Mouse (Mus musculus): ENCODE measurements at regions not wholly inside any gene's neighbourhood (a gene's known extent, or its start where the extent isn't known, plus 50 kb on each side); places are given as distances from the start of the nearest gene placed in this dataset.

DNA sequence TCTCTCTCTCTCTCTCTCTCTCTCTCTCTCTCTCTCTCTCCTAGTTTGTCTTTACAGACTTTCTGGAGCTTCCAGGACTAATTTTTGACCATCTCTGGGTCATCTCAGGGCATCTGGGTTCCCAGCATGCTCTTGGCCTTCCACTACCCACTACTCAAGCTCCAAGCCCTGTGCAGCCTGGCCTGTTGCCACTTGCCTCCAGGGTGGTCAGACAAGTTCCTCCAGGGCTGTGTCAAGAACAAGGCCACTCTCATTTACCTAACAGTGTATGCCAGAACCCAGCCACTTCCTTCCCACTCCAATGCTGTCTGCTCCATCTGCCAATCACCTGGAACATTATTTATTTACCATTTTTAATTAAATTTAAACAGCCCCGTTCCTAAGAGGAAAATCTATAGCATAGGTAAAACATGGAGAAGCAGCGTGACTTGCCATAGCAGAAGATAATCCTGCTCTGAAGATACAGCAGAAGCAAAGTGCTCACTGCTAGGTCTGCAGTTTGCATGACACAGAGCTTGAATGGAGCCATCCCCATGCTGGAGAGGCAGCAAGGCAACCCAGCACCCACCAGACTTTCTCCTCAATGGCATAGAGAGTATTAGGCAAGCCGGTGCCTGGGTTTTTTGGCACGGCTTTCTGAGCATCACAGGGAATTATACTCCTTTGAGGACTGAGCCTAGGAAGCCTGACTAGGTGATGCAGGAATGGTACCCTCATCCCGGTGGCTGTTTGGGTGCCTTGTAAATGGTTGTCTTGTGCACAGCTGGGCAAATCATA, 54.0 kb downstream of the Foxi1 start:
- ATAC-seq (peak; percentile 40; the same call in 1 of the 2 replicates), DNase-seq (ENCODE audit: low spot score) (peak; percentile 36)
- no peak for TF ChIP-seq CTCF (IDR thresholded peaks at IDR 0.05)
- TF ChIP-seq EP300 (IDR thresholded peaks at IDR 0.05) = no peak
- 63% methylated on average over 5 of the region's 5 CpGs for WGBS
- Histone ChIP-seq H3K4me2 (replicated peaks; ENCODE audit: low read depth, low read length) (no peak overlapping the region), H3K4me1 (ENCODE audit: insufficient read depth, low read depth, low read length) (no peaks in the 10 kb centered on the region), H3K27me3 (replicated peaks; ENCODE audit: insufficient read depth, low read length) (no peaks in the 10 kb centered on the region), H3K9me3 (ENCODE audit: low read length) (no peaks in the 10 kb centered on the region), H3K27ac (ENCODE audit: low read length) (no peak overlapping the region), H3K9ac (replicated peaks; ENCODE audit: low read depth) (no peak overlapping the region), H3K4me3 (ENCODE audit: low read depth, low read length) (no peak overlapping the region), H3K36me3 (ENCODE audit: insufficient read depth, low read length) (no peaks in the 10 kb centered on the region)

DNA sequence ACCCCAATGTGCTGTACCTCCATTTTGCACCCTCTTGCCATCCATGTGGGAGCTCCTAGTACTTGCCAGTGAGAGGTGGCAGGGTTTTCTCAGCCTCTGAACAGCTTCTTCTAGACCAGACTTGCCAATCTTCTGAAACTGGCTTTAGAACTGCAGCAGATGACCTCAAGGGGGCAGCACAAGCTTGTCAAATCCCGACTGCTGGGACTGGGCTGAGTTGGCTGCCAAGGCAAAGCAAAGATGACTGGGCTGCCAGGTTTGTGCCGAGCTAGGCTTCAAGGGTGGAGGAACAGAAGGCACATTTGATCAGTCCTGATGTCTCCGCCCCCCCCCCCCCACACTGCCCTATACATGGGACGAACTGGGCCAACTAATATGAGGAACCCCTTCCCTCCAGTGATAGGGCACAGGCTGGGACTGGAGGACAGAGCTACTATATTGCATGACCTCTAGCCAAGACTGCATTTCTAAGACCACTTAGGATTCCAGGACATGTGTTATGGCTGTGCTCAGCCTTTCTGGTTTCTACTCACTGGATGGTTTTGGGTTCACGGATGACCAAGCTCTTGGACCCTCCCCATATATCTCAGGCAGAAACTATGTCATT, 51.1 kb upstream of the 4930469K13Rik start:
- H3K9ac ChIP-seq (replicated peaks; ENCODE audit: low read depth) = no peak overlapping the region
- 26% methylated on average over 5 of the region's 5 CpGs for WGBS
- H3K27ac ChIP-seq (ENCODE audit: low read length) = no peak overlapping the region
- no peaks in the 10 kb centered on the region for H3K36me3 ChIP-seq (ENCODE audit: insufficient read depth, low read length)
- no peaks in the 10 kb centered on the region for H3K9me3 ChIP-seq (ENCODE audit: low read length)
- ATAC-seq = peak; percentile 79
- no peak overlapping the region for H3K4me2 ChIP-seq (replicated peaks; ENCODE audit: low read depth, low read length)
- H3K4me1 ChIP-seq (ENCODE audit: insufficient read depth, low read depth, low read length) = no peaks in the 10 kb centered on the region
- no peaks in the 10 kb centered on the region for H3K27me3 ChIP-seq (replicated peaks; ENCODE audit: insufficient read depth, low read length)
- peak; percentile 90 for DNase-seq (ENCODE audit: low spot score)
- TF ChIP-seq CTCF (IDR thresholded peaks at IDR 0.05) = peak; percentile 85
- no peak for TF ChIP-seq EP300 (IDR thresholded peaks at IDR 0.05)
- no peak overlapping the region for H3K4me3 ChIP-seq (ENCODE audit: low read depth, low read length)

All from lung, postnatal 0 days (tissue).